Mouse (Mus musculus) liver, embryonic 11.5 days (tissue): ENCODE measurements at regions not wholly inside any gene's neighbourhood (a gene's known extent, or its start where the extent isn't known, plus 50 kb on each side); places are given as distances from the start of the nearest gene placed in this dataset.

Source experiments
- ATAC-seq: fragments of 200-750 bp; cut with Nextera tagmentation; replicated peaks from 2 replicates; pipeline ENCODE4 v1.8.0; 2017; ENCODE audit warnings: moderate number of reproducible peaks, mild to moderate bottlenecking, moderate TSS enrichment, moderate library complexity; ENCODE audit not compliant: low FRiP score
- DNase-seq: peaks from one replicate; pipeline ENCODE4 v3.0.0-alpha.2; 2017; ENCODE audit warnings: low spot score
- H3K27ac ChIP-seq: fragments of 300-500 bp; sonication (generic); 2 replicates; pipeline ENCODE4 v1.5.1; 2014; ENCODE audit warnings: mild to moderate bottlenecking, low read depth, low read length, control low read depth
- H3K27me3 ChIP-seq: fragments of 300-500 bp; sonication (generic); replicated peaks from 2 replicates; pipeline ENCODE4 v1.6.1; 2014; ENCODE audit warnings: low read length, mixed read lengths; ENCODE audit not compliant: control insufficient read depth, insufficient read depth
- H3K36me3 ChIP-seq: fragments of 300-500 bp; sonication (generic); 2 replicates; pipeline ENCODE4 v1.6.1; 2014; ENCODE audit warnings: mild to moderate bottlenecking, low read length, moderate library complexity, mixed read lengths; ENCODE audit not compliant: control insufficient read depth, insufficient read depth
- H3K4me1 ChIP-seq: fragments of 300-500 bp; sonication (generic); replicated peaks from 2 replicates; pipeline ENCODE4 v1.6.1; 2014; ENCODE audit warnings: low read length, mixed read lengths; ENCODE audit not compliant: control insufficient read depth, insufficient read depth
- H3K4me2 ChIP-seq: fragments of 300-500 bp; sonication (generic); 2 replicates; pipeline ENCODE4 v1.6.1; 2014; ENCODE audit warnings: mild to moderate bottlenecking, control low read depth, moderate library complexity
- H3K4me3 ChIP-seq: fragments of 300-500 bp; sonication (generic); 2 replicates; pipeline ENCODE4 v1.5.1; 2014; ENCODE audit warnings: low read depth, low read length, control low read depth
- H3K9ac ChIP-seq: fragments of 300-500 bp; sonication (generic); 2 replicates; pipeline ENCODE4 v1.6.1; 2014; ENCODE audit warnings: low read depth, low read length, control low read depth
- H3K9me3 ChIP-seq: fragments of 300-500 bp; sonication (generic); 2 replicates; pipeline ENCODE4 v1.6.1; 2016; ENCODE audit warnings: low read length, inconsistent platforms, mixed read lengths; ENCODE audit not compliant: control insufficient read depth
- WGBS: fragments of 180-500 bp; shearing (Covaris S2); extraction: QIAGEN DNeasy Blood & Tissue Kit; methylation state at CpG from one replicate; pipeline ENCODE4 v1.1.7; 2014; 5-methylcytosine and 5-hydroxymethylcytosine counted together

- 59% methylated on average over 7 of the region's 7 CpGs for WGBS
- Histone ChIP-seq H3K27ac (no peak overlapping the region), H3K4me1 (no peaks in the 10 kb centered on the region), H3K9me3 (no peaks in the 10 kb centered on the region), H3K9ac (no peak overlapping the region), H3K36me3 (no peaks in the 10 kb centered on the region), H3K27me3 (no peaks in the 10 kb centered on the region), H3K4me2 (no peak overlapping the region), H3K4me3 (no peak overlapping the region)
- DNase-seq (no peak), ATAC-seq (no peak; the same call in 1 of the 2 replicates)
Measured at GRCm38 (mm10) chr2:46065034-46065802, 948.0 kb upstream of the Zeb2 start.

GRCm38 (mm10) chr2:46055729-46056128 lies 938.5 kb upstream of the Zeb2 start:
- Histone ChIP-seq H3K9me3 (no peaks in the 10 kb centered on the region), H3K27ac (no peak overlapping the region), H3K4me2 (no peak overlapping the region), H3K9ac (no peak overlapping the region), H3K4me1 (no peaks in the 10 kb centered on the region), H3K36me3 (no peaks in the 10 kb centered on the region), H3K4me3 (no peak overlapping the region), H3K27me3 (no peaks in the 10 kb centered on the region)
- ATAC-seq, result no peak
- 86% methylated on average over 8 of the region's 8 CpGs for WGBS
- DNase-seq, result no peak

GRCm38 (mm10) chr2:46054902-46055301 lies 937.7 kb upstream of the Zeb2 start:
- no peak for DNase-seq
- Histone ChIP-seq H3K4me2 (no peak overlapping the region), H3K36me3 (no peaks in the 10 kb centered on the region), H3K4me3 (no peak overlapping the region), H3K27ac (no peak overlapping the region), H3K4me1 (no peaks in the 10 kb centered on the region), H3K27me3 (no peaks in the 10 kb centered on the region), H3K9ac (no peak overlapping the region), H3K9me3 (no peaks in the 10 kb centered on the region)
- no peak for ATAC-seq
- WGBS, result 65% methylated on average over 7 of the region's 7 CpGs

DNA sequence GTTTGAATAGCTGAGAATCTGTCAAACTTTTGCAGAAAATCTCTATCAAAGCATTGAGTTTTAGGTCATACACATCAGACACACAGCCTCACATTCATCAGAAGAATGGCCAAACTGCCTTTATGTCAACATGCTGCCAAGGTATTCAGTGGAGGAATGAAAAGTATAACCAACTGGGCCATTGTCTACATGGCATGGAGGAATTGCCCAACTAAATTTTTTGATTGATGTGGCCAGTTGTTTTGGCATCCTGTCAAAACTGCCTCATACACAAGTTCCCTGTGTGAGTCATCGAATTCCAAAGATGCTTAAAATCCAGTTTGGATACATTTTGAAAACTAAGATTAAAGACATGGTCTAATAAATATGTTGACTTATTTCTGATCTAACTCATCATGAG lies 904.7 kb upstream of the Zeb2 start:
- no peak overlapping the region for H3K9ac ChIP-seq
- H3K9me3 ChIP-seq, result no peaks in the 10 kb centered on the region
- ATAC-seq (no peak), DNase-seq (no peak)
- WGBS, result 79% methylated on average over 1 of the region's 1 CpGs
- H3K27ac ChIP-seq, result no peak overlapping the region
- H3K27me3 ChIP-seq, result no peaks in the 10 kb centered on the region
- no peak overlapping the region for H3K4me3 ChIP-seq
- H3K4me2 ChIP-seq, result no peak overlapping the region
- H3K36me3 ChIP-seq, result no peaks in the 10 kb centered on the region
- H3K4me1 ChIP-seq, result no peaks in the 10 kb centered on the region

DNA sequence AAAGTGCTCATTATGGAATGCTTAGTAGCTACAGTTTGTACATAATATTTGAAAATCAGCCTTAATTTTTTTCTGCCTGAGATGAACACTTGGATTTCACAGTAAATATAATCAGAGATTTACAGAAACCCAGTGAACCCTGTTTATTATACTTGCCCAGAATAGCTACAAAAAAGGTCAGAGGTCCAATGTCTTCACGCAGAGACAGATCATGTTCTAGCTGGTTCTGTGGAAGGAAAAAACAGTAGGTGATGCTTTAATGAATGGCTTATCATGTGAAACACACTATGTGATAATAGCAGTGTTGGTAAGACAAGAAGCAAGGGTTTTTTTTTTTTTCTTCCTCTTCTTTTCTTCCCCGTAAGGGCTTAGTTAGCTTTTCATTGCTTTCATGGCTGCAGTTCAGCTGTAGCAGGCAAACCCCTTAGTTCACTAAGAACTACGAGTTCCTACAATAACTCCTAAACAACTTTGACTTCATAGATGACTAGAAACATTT lies 896.6 kb upstream of the Zeb2 start:
- ATAC-seq (no peak), DNase-seq (no peak)
- Histone ChIP-seq H3K9me3 (no peaks in the 10 kb centered on the region), H3K36me3 (no peaks in the 10 kb centered on the region), H3K9ac (no peak overlapping the region), H3K4me1 (no peaks in the 10 kb centered on the region), H3K27ac (no peak overlapping the region), H3K27me3 (no peaks in the 10 kb centered on the region), H3K4me2 (no peak overlapping the region), H3K4me3 (no peak overlapping the region)
- 62% methylated on average over 3 of the region's 3 CpGs for WGBS

DNA sequence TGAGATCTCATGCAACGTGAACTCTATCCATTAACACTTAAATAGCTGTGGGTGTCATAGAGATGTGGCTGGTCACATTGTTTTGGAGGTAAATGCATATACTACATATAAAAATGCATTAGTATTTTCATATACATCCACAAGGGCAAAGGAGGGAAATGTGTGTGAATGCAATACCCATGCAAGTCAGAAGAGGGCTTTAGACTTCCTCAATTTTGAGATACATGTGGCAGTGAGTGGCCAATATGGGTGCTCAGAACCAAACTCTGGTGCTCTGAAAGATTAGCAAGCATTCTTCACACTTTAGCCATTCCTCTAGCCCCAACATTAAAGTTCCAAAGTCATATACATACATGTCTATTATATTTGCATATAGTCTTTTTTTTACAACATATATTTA lies 895.5 kb upstream of the Zeb2 start:
- Histone ChIP-seq H3K36me3 (no peaks in the 10 kb centered on the region), H3K4me1 (no peaks in the 10 kb centered on the region), H3K4me2 (no peak overlapping the region), H3K27me3 (no peaks in the 10 kb centered on the region), H3K27ac (no peak overlapping the region), H3K9me3 (no peaks in the 10 kb centered on the region), H3K4me3 (no peak overlapping the region), H3K9ac (no peak overlapping the region)
- 84% methylated on average over 1 of the region's 1 CpGs for WGBS
- ATAC-seq, result no peak
- DNase-seq, result no peak

DNA sequence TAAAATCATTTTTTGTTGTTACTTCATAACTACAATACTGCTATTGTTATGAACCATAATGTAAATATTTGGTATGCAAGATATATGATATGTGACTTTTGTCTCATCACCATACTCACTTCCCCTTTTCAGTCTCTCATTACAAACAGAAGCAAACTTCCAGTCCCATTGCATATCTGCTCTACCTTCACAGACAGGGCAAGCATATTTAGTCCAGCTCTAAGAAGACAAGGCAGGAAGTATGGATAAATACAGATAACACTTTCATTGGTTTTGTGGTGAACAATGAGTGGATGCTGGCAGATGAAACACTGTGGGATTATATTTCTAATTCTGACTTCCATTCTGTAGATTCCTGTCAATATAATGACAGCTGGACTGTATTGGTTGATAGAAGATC lies 858.0 kb upstream of the Zeb2 start:
- H3K36me3 ChIP-seq, result no peaks in the 10 kb centered on the region
- no peak overlapping the region for H3K9ac ChIP-seq
- H3K4me2 ChIP-seq, result no peak overlapping the region
- ATAC-seq (no peak), DNase-seq (no peak)
- H3K27ac ChIP-seq, result no peak overlapping the region
- no peaks in the 10 kb centered on the region for H3K4me1 ChIP-seq
- H3K9me3 ChIP-seq, result no peaks in the 10 kb centered on the region
- H3K27me3 ChIP-seq, result no peaks in the 10 kb centered on the region
- H3K4me3 ChIP-seq, result no peak overlapping the region

DNA sequence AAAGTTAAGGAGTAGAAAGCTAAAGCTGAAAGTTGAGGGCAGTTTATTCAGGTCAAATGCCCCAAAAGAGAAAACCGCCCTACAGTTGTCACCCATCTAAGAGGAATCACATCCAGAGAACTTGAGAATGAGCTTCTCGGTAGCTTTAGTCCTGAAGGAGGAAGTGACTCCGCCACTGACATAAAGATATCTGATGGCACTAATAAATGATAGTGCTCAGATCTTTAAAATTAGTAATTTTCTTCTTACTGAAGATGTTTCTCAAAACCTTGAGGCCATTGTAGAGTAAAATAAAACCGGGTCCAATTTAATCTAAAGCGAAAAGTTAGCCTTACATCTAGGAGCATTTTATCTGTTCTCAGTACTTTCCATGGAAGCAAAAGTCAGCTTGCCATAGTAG lies 851.4 kb upstream of the Zeb2 start:
- Histone ChIP-seq H3K4me1 (no peaks in the 10 kb centered on the region), H3K4me2 (no peak overlapping the region), H3K36me3 (no peaks in the 10 kb centered on the region), H3K9me3 (no peaks in the 10 kb centered on the region), H3K27me3 (no peaks in the 10 kb centered on the region), H3K4me3 (no peak overlapping the region), H3K9ac (no peak overlapping the region), H3K27ac (no peak overlapping the region)
- no peak for ATAC-seq
- WGBS, result 73% methylated on average over 5 of the region's 5 CpGs
- DNase-seq, result no peak

GRCm38 (mm10) chr2:45956792-45957330 lies 839.7 kb upstream of the Zeb2 start:
- Histone ChIP-seq H3K27me3 (no peaks in the 10 kb centered on the region), H3K4me2 (no peak overlapping the region), H3K9ac (no peak overlapping the region), H3K4me3 (no peak overlapping the region), H3K36me3 (no peaks in the 10 kb centered on the region), H3K27ac (no peak overlapping the region), H3K9me3 (no peaks in the 10 kb centered on the region), H3K4me1 (no peaks in the 10 kb centered on the region)
- WGBS, result 78% methylated on average over 4 of the region's 4 CpGs
- DNase-seq (no peak), ATAC-seq (no peak)
